Mouse (Mus musculus) stomach, postnatal 0 days (tissue): Measurements from ENCODE around the gene Dtl.

Experiments
- CTCF ChIP-seq: IDR thresholded peaks from 2 replicates; pipeline ENCODE4 v1.5.1; 2016; ENCODE audit warnings: antibody characterized with exemption, low read depth, mild to moderate bottlenecking, moderate library complexity
- EP300 ChIP-seq: optimal IDR thresholded peaks from 2 replicates; pipeline ENCODE3; 2016; ENCODE audit warnings: antibody characterized with exemption

DNA sequence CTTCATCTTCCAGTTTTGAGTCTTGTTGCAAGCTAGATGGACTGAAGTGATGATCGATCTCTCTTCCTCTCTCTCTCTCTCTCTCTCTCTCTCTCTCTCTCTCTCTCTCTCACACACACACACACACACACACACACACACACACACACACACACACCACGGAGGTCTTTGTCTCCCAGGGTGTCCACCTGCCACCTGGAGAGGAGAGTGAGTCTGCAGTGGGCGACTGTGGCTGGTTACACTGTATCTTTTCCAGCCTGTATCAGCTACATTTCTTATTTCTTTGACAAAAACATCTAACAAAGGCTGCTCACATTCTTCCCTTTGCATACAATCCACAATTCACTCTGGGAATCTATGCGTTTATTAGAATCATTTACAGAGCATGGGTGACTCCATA, 56.4 kb downstream of the Dtl start:
- TF ChIP-seq EP300 (no peak), CTCF (no peak)
